Comparison of ENCODE assay signal across 11 mouse cellular contexts in the genomic region with DNA sequence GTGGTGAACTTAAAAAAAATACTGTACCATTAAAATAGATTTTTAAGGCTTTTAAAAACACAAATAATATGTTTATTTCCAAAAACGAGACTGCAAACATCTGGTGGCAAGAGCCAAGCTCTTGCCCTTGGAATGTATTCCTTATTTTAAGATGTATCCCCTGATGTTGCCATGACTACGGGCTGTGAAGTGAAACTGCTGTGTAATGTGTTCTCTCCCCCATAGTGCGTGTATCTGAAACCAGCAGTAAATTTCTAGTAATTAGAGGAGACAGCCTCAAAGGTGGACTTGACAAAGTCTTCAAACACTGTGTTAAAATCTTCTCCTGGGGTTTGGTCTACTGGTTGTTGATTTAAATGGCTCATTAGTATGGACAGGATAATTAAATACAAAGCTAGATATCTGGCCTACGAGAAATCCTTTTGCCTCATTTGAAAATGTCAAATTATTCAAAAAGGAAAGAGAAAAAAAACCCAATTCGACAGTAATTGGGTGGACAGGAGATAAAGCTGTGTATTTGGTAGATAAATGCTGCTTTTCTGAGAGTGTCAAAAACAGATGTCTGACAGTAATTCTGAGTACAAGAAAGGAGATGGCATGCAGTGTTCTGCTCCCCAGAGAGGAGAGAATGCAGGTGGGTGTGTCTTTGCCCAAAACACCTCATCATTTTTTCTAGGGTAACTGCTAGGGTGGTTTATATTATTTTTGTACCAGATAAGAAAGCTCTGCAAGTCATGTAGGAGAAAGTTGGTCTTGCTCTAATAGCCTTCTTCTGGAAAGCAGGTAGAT.
DNase-seq lines count a peak whose midpoint lies in the region; ATAC-seq and TF ChIP-seq lines count a peak whose summit lies in the region.
"Had no signal": no experiment of that assay in that cellular context is flagged by ENCODE, and none has a peak within 500 bp of the region (broad histone marks: within the 10 kb centered on the region; RNA-seq: fewer than 3 reads in every experiment).

No protein-coding gene starts in this region.

- H3K4me3 ChIP-seq in kidney, postnatal 0 days (replicated peaks; ENCODE audit: low read depth, low read length), result no peak overlapping the region
- no peak overlapping the region for H3K4me3 ChIP-seq in forebrain, embryonic 15.5 days
- no peak overlapping the region for H3K4me3 ChIP-seq in midbrain, embryonic 14.5 days (replicated peaks; ENCODE audit: low read depth, low read length)
- H3K4me3 ChIP-seq: heart, embryonic 13.5 days; myocyte had no signal

- no peaks in the 10 kb centered on the region for H3K36me3 ChIP-seq in kidney, postnatal 0 days (ENCODE audit: insufficient read depth, low read length)
- H3K36me3 ChIP-seq in forebrain, embryonic 15.5 days, result no peaks in the 10 kb centered on the region
- no peaks in the 10 kb centered on the region for H3K36me3 ChIP-seq in midbrain, embryonic 14.5 days (ENCODE audit: control insufficient read depth, insufficient read depth, low read length)
- H3K36me3 ChIP-seq: heart, embryonic 13.5 days had no signal

- WGBS in kidney, postnatal 0 days, result 23% methylated on average over 5 of the region's 5 CpGs
- 14% methylated on average over 5 of the region's 5 CpGs for WGBS in forebrain, embryonic 15.5 days
- WGBS in midbrain, embryonic 14.5 days, result 25% methylated on average over 5 of the region's 5 CpGs

- H3K9me3 ChIP-seq in kidney, postnatal 0 days (replicated peaks; ENCODE audit: low read length), result no peaks in the 10 kb centered on the region
- no peaks in the 10 kb centered on the region for H3K9me3 ChIP-seq in forebrain, embryonic 15.5 days
- no peaks in the 10 kb centered on the region for H3K9me3 ChIP-seq in midbrain, embryonic 14.5 days (ENCODE audit: control insufficient read depth, low read length)
- H3K9me3 ChIP-seq: heart, embryonic 13.5 days had no signal

- no peaks in the 10 kb centered on the region for H3K4me1 ChIP-seq in kidney, postnatal 0 days (replicated peaks; ENCODE audit: insufficient read depth, low read length)
- peaks cover 26% of the 10 kb centered on the region for H3K4me1 ChIP-seq in forebrain, embryonic 15.5 days
- no peaks in the 10 kb centered on the region; the same call in 1 of the 2 replicates for H3K4me1 ChIP-seq in midbrain, embryonic 14.5 days (ENCODE audit: control insufficient read depth, insufficient read depth, low read length)
- H3K4me1 ChIP-seq: heart, embryonic 13.5 days had no signal

- peak; percentile 72 for DNase-seq in kidney, postnatal 0 days (ENCODE audit: low spot score)
- no peak for DNase-seq in kidney, adult 11 months
- peak; percentile 67 for DNase-seq in brain, adult 2 months (ENCODE audit: low read depth, low spot score)
- peak; percentile 84 for DNase-seq in midbrain, embryonic 14.5 days
- DNase-seq in gastrocnemius, postnatal 4 days (ENCODE audit: low spot score in 2 of 2), result no peak
- no peak for DNase-seq in ovary, postnatal 36 days (ENCODE audit: low spot score)
- DNase-seq: cerebellum, adult 11 months had no signal

- no peak for TF ChIP-seq CTCF in kidney, postnatal 0 days (IDR thresholded peaks at IDR 0.05; ENCODE audit: low read depth)

- 0 out of 2 replicates have a peak, but pooled peaks have one; percentile 65 for ATAC-seq in kidney, postnatal 0 days (replicated peaks; ENCODE audit: low FRiP score, low read depth)
- peak; percentile 79 for ATAC-seq in forebrain, embryonic 15.5 days (replicated peaks)
- ATAC-seq in midbrain, embryonic 14.5 days (ENCODE audit: low FRiP score, low TSS enrichment), result peak; percentile 74
- no peak for ATAC-seq in granulocyte monocyte progenitor cell, adult 5-6 weeks (replicated peaks; ENCODE audit: poor library complexity, severe bottlenecking)

- no peak overlapping the region for H3K27ac ChIP-seq in kidney, postnatal 0 days
- H3K27ac ChIP-seq in forebrain, embryonic 15.5 days (replicated peaks), result peak overlapping the region; percentile 25
- H3K27ac ChIP-seq in midbrain, embryonic 14.5 days (replicated peaks; ENCODE audit: low read depth, low read length), result no peak overlapping the region; the same call in 1 of the 2 replicates
- H3K27ac ChIP-seq: heart, embryonic 13.5 days had no signal

- no peak overlapping the region for H3K4me2 ChIP-seq in kidney, postnatal 0 days (ENCODE audit: low read length)
- H3K4me2 ChIP-seq in forebrain, embryonic 15.5 days (replicated peaks), result no peak overlapping the region
- no peak overlapping the region for H3K4me2 ChIP-seq in midbrain, embryonic 14.5 days (ENCODE audit: low read length)
- H3K4me2 ChIP-seq: heart, embryonic 13.5 days had no signal

- no peak overlapping the region for H3K9ac ChIP-seq in kidney, postnatal 0 days (ENCODE audit: low read depth, low read length)
- H3K9ac ChIP-seq in forebrain, embryonic 15.5 days (replicated peaks), result no peak overlapping the region
- H3K9ac ChIP-seq in midbrain, embryonic 14.5 days (replicated peaks; ENCODE audit: low read length), result no peak overlapping the region
- H3K9ac ChIP-seq: heart, embryonic 13.5 days had no signal

- H3K27me3 ChIP-seq in kidney, postnatal 0 days (ENCODE audit: insufficient read depth, low read length), result no peaks in the 10 kb centered on the region
- no peaks in the 10 kb centered on the region for H3K27me3 ChIP-seq in forebrain, embryonic 15.5 days
- H3K27me3 ChIP-seq in midbrain, embryonic 14.5 days (ENCODE audit: control insufficient read depth, insufficient read depth, low read length), result no peaks in the 10 kb centered on the region
- H3K27me3 ChIP-seq: heart, embryonic 13.5 days had no signal

Comparison
In these comparisons a context has a peak if more than half of its experiments do, and no peak if none do; other contexts are left out.
1. DNase-seq: peak in kidney, postnatal 0 days (single experiment), brain, adult 2 months (single experiment) and midbrain, embryonic 14.5 days (single experiment); none in kidney, adult 11 months (single experiment), gastrocnemius, postnatal 4 days (0 of 2) and ovary, postnatal 36 days (single experiment).